Mouse (Mus musculus) thymus, adult 2 months (tissue): ENCODE results near the gene Braf.

Experiments
- CTCF ChIP-seq: fragments of 200-500 bp; IDR thresholded peaks from 2 replicates; pipeline ENCODE4 v1.5.1; 2012; ENCODE audit warnings: mild to moderate bottlenecking, control low read depth, low read length, moderate library complexity, borderline replicate concordance; ENCODE audit not compliant: control insufficient read depth, poor library complexity, insufficient read depth; ENCODE audit errors: extremely low read depth
- POLR2A ChIP-seq: fragments of 200-500 bp; IDR thresholded peaks from 2 replicates; pipeline ENCODE4 v1.6.1; 2012; ENCODE audit warnings: mild to moderate bottlenecking, low read length, control low read depth, moderate library complexity; ENCODE audit not compliant: control insufficient read depth, poor library complexity, insufficient read depth; ENCODE audit errors: extremely low read depth

GRCm38 (mm10) chr6:39604565-39604964 lies 120.7 kb downstream of the Braf start:
- no peak for TF ChIP-seq CTCF
- no peak for TF ChIP-seq POLR2A
